Mouse (Mus musculus): ENCODE results near the gene Klk13.

Gene Klk13

GRCm38 (mm10) chr7:43771916-43772315, 59.5 kb downstream of the Klk13 start:
- no peak for DNase-seq (ENCODE audit: low read depth, low spot score)

DNA sequence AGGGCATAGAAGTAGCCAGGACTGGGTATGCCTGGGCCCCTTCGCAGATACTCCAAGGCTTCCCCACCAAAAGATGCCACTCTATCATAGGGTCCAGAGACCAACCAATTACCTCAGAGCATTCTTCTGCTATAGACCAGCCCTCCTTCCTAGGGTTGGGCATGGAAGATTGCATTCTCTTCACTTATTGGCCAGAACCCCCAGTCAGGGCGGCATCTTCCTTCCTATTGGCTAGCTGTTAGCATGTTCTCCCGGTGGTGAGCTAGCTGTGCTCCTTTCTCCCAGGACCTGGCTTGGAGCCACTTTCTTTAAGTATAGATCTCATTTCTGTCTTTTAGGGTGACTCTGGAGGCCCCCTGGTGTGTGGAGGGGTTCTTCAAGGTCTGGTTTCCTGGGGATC, 60.5 kb downstream of the Klk13 start:
- DNase-seq (ENCODE audit: low read depth, low spot score): no peak

- DNase-seq (ENCODE audit: low read depth, low spot score): no peak
Measured at GRCm38 (mm10) chr7:43774364-43774763, 62.0 kb downstream of the Klk13 start, which contains the start of gene Klk11. Gene Klk11 (plus strand): TSS chr7:43774604.

DNA sequence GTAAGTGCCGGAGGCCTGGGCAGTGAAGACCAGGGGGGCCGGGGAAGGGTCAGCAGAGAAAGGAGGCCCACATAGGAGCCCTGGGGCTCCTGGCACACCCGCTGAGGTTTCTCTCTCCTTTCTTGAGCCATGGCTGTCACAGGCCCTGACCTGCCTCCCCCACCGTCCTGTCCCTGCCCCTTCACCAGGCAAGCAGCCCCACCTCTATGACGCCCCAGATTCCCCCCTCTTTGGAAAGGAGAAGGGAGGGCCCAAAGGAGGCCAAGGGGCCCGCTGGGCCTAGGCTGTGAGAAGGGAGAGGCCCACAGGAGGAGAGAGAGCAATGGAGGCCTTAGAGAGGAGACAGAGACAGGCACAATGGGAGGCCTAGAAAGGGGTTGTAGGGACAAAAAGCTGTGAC, 62.4 kb downstream of the Klk13 start:
- no peak for DNase-seq (ENCODE audit: low read depth, low spot score)

- no peak for DNase-seq (ENCODE audit: low read depth, low spot score)
Measured at GRCm38 (mm10) chr7:43775311-43776057, 63.1 kb downstream of the Klk13 start.

DNA sequence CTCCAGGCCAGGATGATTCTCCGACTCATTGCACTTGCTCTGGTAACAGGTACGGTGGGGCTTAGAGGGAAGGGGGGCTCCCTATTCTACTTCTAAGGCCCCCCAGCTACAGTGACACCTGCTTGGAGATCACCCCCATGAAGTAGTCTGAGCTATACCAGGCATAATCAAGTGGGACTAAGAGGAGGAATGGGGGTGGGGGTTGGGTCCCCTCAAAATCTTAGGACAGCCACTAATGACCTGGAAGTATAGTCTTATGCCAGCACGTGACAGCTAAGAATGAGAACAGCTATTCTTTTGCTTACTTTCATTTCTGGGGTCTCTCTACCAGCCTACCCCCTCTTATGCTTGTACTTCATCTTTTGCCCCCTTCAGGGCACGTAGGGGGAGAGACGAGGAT, 64.1 kb downstream of the Klk13 start:
- DNase-seq (ENCODE audit: low read depth, low spot score): no peak
